Mouse (Mus musculus): Measurements from ENCODE around the gene Xpr1.

The Xpr1 gene

DNA sequence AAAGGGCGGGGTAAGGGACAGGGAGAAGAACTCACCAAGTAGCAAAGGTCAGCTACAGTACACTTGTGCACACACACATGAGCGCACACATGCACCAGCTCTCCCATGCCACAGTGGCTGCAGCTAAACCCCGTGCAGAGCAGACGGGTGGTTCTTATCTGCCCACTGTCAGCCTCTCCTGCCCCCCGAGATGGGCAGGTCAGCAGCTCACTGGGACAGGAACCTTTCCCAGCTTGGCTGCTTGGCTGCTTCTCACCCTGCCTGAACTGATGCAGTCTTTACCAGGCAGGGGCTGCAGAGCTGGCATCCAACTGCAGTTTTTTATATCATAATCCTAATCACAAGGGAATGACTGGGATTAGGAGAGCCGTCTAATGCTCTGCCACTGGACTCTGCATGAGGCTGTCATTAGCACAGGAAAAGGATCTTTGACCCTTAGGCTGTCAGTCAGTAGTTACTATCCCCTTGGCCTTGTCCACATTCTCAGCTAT lies 164.5 kb downstream of the Xpr1 start:
- DNase-seq (ENCODE audit: low read depth, low spot score), result no peak

- no peak for DNase-seq (ENCODE audit: low read depth, low spot score)
These were observed 165.6 kb downstream of the Xpr1 start for GRCm38 (mm10) chr1:155251596-155251995.

DNA sequence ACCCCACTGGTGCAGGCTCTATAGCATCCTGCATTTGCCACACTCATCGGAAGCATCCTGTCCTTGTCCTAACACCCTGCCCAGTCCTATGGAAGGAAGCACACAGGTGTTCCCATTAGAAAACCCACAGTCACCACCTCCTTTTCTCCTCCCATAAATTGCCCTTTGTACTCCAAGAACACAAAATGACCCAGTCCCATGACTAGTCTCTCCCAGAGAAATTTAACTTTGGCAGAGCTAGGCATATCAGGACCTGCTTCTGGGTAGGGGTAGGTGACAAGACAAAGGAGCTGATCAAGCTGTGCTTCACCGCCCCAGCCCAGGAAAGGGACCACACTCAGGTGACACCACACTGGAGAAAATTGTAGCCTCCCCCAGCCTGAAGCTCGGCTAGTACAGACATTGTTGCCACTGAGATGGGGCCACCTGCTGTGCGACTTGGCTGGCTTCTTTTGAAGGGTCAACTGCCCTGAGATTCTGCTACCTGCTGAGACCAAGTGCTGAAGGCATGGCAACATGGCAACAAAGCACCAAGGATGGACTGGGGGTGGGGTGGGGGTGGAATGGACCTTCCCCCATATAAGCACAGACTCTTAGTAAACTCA lies 166.6 kb downstream of the Xpr1 start:
- no peak for DNase-seq (ENCODE audit: low read depth, low spot score)

GRCm38 (mm10) chr1:155249896-155250295 lies 167.3 kb downstream of the Xpr1 start:
- DNase-seq (ENCODE audit: low read depth, low spot score), result no peak

GRCm38 (mm10) chr1:155248041-155248440 lies 169.2 kb downstream of the Xpr1 start:
- DNase-seq (ENCODE audit: low read depth, low spot score), result no peak

GRCm38 (mm10) chr1:155247441-155247840 lies 169.8 kb downstream of the Xpr1 start:
- no peak for DNase-seq (ENCODE audit: low read depth, low spot score)

DNA sequence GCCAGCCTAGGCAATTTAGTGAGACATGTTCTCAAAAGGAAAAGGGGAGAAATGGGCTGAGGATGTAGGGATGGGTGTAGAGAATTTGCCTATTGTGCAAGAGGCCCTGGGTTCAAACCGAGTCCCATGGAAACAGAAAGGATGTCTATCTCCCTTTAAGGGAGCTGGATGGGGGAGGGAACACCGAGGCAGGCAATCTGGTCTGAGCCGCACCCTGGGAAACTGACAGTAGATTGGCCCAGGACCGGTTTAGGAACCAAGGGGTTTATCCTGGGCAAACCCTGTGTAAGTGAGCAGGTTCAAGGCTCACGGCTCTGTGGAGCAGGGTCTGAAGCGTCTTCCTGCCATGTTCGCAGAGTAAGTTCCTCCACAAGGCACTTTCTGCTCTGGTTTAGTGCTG lies 171.7 kb downstream of the Xpr1 start:
- DNase-seq (ENCODE audit: low read depth, low spot score), result no peak

DNA sequence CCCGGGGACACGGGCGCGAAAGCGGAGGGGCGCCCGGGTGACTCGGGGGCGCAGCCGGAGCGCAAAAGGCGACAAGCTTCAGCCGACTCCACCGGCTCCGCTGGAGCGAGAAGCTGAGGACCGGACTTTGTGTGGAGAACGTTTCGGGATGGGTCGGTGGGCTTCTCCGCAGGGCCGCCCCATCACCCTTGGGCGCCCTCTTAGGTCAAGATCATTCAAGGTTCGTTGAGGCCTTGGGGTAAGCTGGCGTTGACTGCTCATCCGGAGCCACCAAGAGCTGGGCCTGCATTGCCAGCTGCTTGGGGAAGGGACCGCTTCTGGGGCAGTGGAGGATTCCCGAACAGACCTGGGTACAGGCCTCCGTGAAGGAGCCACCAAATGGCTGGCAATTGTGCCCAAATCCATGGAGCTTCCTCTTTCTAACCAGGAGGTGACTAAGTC lies 172.4 kb downstream of the Xpr1 start:
- DNase-seq (ENCODE audit: low read depth, low spot score), result no peak

GRCm38 (mm10) chr1:155243797-155244770 lies 173.1 kb downstream of the Xpr1 start, which contains the start of gene BC034090:
Gene BC034090, minus strand, starts transcription at chr1:155244444.
- peak; percentile 48 for DNase-seq (ENCODE audit: low read depth, low spot score)

GRCm38 (mm10) chr1:155242488-155242745 lies 174.8 kb downstream of the Xpr1 start:
- DNase-seq (ENCODE audit: low read depth, low spot score), result no peak

GRCm38 (mm10) chr1:155241701-155242487 lies 175.3 kb downstream of the Xpr1 start:
- DNase-seq (ENCODE audit: low read depth, low spot score), result no peak

- no peak for DNase-seq (ENCODE audit: low read depth, low spot score)
These were observed 177.1 kb downstream of the Xpr1 start for GRCm38 (mm10) chr1:155239962-155240717.

DNA sequence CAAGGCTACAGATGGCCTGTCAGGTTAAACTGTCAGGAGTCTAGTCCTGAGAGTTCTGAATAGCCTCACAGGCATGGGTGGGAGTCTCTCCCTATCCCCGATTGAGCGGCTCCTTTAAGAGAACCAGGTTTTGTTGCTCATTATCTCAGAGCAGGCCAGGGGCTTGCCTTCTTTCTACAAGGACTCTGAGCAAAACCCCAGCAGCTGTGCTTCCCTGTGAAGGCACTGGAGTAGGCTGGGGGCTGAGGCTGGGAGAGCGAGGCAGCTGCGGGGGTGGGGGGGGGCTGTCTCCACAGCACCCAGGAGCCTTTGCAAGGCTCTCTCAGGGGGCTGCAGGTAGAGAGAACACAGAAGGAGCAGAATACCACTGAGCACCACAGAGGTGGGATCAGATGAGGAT lies 178.0 kb downstream of the Xpr1 start:
- DNase-seq (ENCODE audit: low read depth, low spot score), result no peak

DNA sequence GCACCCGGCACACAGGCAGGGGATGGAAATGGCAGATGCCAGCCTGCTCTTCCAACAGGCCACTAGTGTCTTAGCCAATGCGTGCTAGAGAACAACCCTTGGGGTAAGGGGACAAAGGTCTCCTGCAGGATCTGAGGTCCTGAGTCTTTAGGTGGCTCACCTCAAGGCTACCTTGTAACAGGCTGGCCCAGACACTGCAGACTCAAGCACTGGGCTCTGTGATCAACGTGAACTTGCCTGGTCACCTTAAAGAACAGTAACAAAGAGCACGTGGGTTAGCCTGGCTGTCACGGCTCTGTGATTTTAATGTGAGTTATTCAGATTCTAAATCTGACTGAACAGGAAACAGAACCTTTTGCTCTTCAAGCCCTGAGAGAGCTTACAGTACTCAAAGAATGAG lies 179.1 kb downstream of the Xpr1 start:
- DNase-seq (ENCODE audit: low read depth, low spot score), result no peak

DNA sequence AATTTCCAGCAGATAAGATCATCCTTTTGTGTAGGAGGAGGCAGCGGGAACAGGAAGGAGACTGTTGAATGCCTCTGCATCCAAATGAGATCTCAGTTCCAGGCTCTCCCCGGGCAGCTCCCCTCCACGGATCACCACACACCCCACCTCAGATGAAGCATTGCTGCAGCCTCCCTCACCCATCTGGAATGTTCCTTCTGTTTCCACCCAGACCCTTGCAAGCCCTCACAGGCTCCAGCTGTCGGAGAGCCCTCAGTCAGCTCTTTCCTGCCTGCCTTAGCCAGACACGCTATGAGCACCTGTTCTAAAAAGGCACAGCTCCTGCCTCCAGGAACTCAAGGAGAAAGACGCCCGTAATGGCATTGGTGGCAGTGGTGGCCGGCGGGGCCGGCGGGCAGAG lies 179.8 kb downstream of the Xpr1 start:
- DNase-seq (ENCODE audit: low read depth, low spot score), result no peak

- DNase-seq (ENCODE audit: low read depth, low spot score), result no peak
These were observed 180.8 kb downstream of the Xpr1 start for GRCm38 (mm10) chr1:155236306-155237024.

GRCm38 (mm10) chr1:155235641-155236040 lies 181.6 kb downstream of the Xpr1 start:
- no peak for DNase-seq (ENCODE audit: low read depth, low spot score)

GRCm38 (mm10) chr1:155233931-155234607 lies 183.1 kb downstream of the Xpr1 start:
- peak; percentile 74 for DNase-seq (ENCODE audit: low read depth, low spot score)

DNA sequence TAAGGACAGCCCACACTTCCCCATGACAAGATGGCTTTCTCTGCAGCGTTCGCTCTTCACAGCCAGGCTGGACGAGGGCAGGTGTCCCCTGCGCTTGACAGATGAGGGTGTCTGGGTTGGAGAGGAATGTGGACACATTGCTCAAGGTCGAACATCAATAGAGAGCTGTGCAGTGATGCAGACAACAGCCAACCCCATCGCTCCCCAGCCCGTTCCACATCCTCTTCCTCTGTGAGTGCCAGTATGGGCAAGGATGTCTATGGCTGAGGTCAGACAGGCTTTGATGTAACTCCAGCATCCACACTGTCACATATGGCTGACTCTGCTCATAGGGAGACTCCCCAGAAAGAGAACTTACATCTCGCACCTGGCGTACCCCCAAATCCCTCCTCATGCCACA lies 183.8 kb downstream of the Xpr1 start:
- no peak for DNase-seq (ENCODE audit: low read depth, low spot score)

- no peak for DNase-seq (ENCODE audit: low read depth, low spot score)
These were observed 184.4 kb downstream of the Xpr1 start for GRCm38 (mm10) chr1:155232786-155233185.
